Mouse (Mus musculus) MN1 (cell line): ENCODE measurements around the gene Fmo3.

Experiments used
- DNase-seq: peaks from one replicate; pipeline ENCODE4 v3.0.0-alpha.2; 2016; ENCODE audit warnings: low spot score

The Fmo3 gene

DNA sequence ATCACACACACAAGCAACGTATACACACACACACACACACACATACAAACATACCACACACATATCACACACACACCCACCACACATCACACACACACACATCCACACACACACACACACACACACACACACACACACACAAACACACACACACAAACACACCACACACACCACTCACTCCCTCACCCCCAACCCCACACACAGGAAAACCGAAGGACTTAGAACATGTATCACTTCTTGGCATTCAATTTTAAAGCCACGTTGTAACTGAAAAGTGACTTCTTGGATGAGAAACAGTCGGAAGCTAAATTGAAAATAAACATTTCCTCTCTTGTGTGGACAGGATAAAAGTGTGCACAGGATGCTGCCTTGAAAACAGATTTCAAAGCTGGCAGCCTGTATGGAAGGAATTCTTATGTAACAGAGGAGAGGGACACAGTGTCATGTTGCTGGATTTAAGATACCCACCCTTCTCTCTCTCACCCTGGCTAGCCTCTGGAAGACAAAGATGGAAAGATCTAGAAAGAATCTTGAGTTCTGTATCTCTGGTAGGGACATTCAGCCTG is 52.9 kb downstream of the Fmo3 start:
- DNase-seq: no peak

DNA sequence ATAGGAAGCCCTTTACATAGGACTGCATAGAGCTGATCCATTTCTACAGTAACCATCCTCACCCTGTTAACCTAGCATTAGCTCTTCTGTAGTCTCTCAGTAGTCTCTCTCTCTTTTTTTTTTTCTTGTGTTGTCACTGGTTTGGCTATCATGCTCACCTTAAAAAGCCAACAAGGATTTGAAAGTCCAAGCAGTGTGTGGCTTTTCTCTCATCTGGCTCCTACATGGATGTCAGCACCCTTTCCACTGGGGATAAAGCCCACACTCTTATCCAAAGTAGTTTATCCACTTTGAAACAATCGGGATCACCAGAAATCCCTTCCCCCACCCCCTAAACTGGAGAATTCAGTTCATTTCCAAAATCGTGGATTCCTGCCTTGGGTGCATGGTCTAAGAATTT is 53.7 kb downstream of the Fmo3 start:
- no peak for DNase-seq

- no peak for DNase-seq
Measured at GRCm38 (mm10) chr1:162929146-162929545, 55.2 kb downstream of the Fmo3 start.

GRCm38 (mm10) chr1:162925121-162925520 is 59.2 kb downstream of the Fmo3 start:
- DNase-seq: no peak

DNA sequence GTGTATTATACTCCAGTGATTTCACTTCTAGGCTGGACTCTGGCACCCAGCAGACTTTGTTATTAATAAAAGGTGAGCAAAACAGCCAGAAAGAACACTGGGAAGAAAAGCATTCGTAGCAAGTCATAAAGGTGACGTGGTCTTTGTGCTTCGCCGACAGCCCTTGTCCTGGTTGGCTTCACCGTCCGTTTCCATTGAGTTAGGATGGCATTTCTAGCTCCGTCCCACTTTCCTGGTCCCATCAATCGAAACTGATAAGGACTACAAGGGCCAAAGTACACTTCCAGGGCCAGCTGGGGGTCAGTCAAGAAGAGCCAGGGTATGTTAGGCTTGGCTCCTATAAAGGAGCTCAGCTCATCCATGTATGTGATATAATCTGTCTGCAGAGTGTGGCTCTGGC is 67.7 kb downstream of the Fmo3 start:
- DNase-seq: no peak

DNA sequence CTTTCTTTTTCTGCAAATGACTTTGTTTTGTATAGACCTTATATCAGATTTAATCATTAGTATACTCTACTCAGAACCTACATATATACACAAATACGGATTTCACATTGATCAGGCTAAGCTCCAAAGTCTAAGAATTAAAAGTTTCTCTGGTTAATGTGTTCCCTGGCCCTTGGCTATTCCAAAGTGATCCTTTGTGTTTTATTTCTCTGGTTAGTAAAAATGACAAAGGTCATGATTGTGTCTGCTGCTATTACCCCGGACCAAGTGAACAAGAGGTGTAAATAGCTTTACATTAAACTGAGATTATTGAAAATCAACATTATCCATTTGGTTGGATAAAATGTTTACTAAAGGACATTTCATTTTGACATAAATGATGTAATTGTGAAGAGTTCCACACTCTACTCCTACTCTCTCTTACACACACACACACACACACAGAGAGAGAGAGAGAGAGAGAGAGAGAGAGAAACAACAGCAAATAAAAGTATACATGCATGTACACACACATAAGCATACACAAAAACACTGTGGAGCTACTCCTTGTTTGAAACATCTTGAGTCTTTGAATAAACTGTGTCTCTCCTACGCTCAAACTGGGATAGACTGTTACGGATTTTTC is 69.3 kb downstream of the Fmo3 start:
- no peak for DNase-seq

GRCm38 (mm10) chr1:162912085-162912484 is 72.2 kb downstream of the Fmo3 start:
- no peak for DNase-seq
